Mouse (Mus musculus): ENCODE measurements at regions not wholly inside any gene's neighbourhood (a gene's known extent, or its start where the extent isn't known, plus 50 kb on each side); places are given as distances from the start of the nearest gene placed in this dataset.

DNA sequence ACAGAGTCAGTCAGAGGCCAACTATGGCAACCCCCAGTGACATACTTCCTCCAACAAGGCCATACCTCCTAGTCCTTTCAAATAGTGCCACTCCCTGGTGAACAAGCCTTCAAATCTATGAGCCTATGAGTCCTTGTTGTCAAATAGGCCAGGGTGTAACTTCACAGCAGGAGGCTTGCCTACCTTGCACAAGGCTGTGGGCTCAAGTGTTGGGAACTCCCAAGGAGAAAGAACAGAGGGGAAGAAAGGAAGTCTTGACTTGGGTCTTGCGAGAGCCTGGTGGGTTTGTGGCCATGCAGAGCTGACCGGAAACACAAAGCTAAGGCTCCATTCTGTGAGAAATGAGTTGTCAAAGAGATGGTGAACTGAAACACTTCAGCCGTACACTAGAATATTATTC lies 154.6 kb upstream of the Spdye4c start:
- no peak for TF ChIP-seq EP300 (IDR thresholded peaks at IDR 0.05; ENCODE audit: low read depth)
- TF ChIP-seq CTCF (IDR thresholded peaks at IDR 0.05; ENCODE audit: low read depth) = no peak
